Mouse (Mus musculus): ENCODE results near the gene Trp53i11. TPM values are rescaled to one million over a fixed set of nuclear protein-coding genes. Genes with fewer than 3 reads are reported as not detected.

The Trp53i11 gene
- total RNA-seq (2022) = 10 to 100 TPM; 78.5 to 91.8 (median 86.0) TPM

- peak; percentile 59 to 60 for DNase-seq (ENCODE audit: low spot score in 2 of 2)
Observed at GRCm38 (mm10) chr2:93187323-93187996, at the start of gene Trp53i11. Gene Trp53i11, plus strand, starts transcription at chr2:93187548.

DNA sequence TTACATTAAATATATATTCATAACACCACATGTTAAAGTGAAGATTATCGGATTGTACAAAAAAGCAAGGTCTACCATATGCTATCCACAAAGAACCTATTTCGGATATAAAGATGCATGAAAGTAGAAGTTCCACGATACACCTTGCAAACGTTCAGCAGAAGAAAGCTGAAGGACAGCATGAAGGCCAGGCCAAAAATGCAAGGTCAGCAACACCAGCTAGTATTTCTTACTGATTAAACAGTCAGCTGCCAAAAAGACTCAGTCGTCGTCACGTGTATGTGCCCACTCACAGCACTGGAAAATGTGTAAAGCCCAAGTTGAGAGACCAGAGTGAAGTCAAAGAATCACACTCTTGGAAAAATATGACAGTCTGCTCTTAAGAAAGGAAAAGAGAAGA lies 47.9 kb upstream of the Trp53i11 start:
- DNase-seq (ENCODE audit: low spot score in 2 of 2) = no peak

DNA sequence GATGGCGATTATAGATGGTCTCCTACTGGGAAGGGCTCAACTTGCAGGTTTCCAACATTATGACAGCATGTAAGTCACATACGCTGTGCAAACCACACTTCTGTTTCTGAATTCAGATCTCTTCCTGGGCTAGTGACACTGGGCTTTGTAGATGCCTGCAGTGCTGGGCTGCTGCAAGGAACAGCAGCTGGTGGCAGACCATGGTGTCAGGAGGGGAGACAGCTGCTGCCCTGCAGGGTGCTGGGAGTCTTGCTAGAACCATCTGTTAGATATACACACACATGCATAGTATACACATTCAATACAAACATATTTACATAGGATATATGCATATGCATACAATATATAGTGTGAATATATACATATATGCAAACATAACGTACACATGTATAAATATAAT lies 46.0 kb upstream of the Trp53i11 start:
- no peak for DNase-seq (ENCODE audit: low spot score in 2 of 2)

DNA sequence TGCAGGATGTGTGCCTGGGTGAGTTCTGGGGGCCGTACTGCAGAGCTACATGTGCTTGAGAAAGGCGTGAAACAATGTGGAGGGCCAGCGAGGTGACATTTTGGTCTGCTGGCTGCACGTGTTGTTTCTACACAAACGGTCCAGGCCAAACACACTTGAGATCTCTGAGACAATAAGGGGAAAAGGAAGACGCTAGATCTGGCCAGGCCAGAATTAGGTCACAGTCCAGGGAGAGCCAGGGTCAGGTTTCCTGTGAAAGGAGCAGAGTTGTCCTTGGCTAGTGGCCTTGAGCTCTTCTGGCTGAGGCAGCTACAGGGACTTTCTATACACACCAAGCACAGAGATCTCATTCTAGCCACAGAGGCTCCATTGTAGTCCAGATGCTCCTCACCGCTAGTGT lies 44.7 kb upstream of the Trp53i11 start:
- DNase-seq (ENCODE audit: low spot score in 2 of 2) = no peak

DNA sequence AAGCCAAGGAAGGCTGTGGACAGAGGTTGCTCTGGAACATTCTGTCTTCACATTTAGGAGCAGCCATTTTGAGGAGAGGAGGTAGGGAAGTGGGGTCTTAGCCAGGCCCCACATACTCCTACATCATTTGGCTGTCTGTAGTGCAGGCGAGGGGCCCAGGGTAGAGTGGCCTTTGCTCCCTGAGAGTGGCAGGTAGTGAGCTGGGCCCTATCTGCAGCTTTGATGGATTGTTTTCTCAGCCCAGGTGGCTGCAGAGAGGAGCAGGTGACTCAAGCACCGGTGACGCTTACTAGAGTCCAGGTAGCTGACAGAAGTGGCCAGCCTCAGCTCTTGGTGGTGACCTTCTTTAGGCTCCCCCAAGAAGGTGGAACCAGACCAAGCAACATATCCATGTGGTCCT lies 43.2 kb upstream of the Trp53i11 start:
- no peak for DNase-seq (ENCODE audit: low spot score in 2 of 2)

DNA sequence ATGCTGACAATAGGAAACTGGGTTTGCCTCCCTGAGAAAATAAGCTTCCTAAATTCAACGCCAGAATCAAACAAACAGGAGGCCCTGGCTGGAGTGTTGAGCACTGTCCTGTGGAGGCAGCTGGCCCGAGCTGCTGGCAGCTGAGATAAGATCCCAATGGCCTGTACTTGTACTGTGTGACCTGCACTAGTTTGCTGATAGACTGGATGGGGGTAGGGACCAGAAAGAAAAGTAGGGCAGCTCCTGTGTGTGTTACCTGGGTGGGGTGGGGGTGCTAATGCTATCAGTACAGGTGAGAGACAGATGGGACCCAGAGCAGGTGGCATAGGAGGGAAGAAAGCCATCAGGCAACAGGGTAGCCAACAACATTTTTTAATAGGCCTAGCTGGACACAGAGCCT lies 37.3 kb upstream of the Trp53i11 start:
- no peak for DNase-seq (ENCODE audit: low spot score in 2 of 2)

- no peak for DNase-seq (ENCODE audit: low spot score in 2 of 2)
Observed at GRCm38 (mm10) chr2:93150673-93151450, 36.5 kb upstream of the Trp53i11 start.

GRCm38 (mm10) chr2:93152191-93152601 lies 35.2 kb upstream of the Trp53i11 start:
- no peak for DNase-seq (ENCODE audit: low spot score in 2 of 2)

- no peak for DNase-seq (ENCODE audit: low spot score in 2 of 2)
Observed at GRCm38 (mm10) chr2:93152883-93153491, 34.4 kb upstream of the Trp53i11 start.

GRCm38 (mm10) chr2:93153833-93154232 lies 33.5 kb upstream of the Trp53i11 start:
- DNase-seq (ENCODE audit: low spot score in 2 of 2) = no peak

DNA sequence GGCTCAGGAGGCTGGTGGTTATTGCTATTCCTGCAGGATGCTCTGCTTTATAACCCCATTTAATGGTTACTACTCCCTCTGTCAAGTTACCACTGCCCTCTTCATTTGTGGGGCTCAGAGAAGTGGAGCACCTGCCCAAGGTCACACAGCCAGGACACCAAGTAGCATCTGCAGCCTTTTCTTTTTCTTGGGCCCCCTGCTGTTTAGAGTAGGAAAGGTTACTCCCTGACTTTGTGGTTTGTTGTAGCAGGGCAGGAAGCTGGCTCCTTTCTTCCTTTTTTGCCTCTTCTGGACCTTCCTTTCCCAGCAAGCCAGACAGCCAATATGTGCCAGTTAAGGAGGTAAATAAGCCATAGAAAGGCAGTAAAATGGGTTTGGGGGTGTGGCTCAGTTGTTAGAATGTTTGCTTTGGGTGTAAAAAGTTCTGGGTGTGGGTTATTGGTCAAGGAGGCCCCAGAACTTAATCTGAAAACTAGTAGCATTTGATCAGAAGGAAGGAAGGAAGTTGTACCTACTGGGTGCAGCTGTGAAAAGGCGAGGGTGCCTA lies 32.8 kb upstream of the Trp53i11 start:
- DNase-seq (ENCODE audit: low spot score in 2 of 2) = no peak

GRCm38 (mm10) chr2:93160467-93161035 lies 26.8 kb upstream of the Trp53i11 start:
- DNase-seq (ENCODE audit: low spot score in 2 of 2) = no peak

DNA sequence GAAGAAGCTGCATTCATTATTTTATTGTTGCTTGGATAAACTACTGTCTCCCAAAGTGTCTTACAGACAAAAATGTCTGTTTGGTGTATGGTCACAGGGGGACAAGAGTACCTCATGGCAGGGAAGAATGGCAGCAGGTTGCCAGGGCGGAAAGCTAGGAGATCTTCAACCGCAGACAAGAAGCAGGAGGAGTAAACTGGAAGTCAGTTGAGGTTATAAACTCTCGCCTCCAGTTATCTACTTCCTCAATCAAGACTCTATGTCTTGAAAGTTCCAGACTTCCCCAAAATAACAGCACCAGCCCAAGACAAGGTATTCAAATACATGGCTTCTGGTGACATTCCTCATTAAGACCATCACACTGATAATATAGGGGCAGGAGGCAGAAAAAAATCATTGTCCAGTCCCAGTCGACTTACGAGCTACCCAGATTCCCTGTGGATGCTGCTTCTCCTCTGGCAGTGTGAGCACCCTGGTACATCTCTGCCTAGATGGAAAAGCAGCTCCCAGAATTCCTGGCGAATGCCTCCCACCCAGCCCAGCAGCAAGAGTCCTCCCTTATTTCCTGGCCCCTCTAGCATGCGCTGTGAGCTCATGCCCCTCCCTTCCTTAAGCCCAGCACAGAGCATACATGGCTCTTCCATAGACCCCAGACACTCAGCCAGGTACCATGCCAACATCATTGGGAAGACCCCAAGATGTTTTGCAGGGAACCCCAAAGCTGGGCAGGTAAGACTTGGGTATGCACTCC lies 25.3 kb upstream of the Trp53i11 start:
- DNase-seq (ENCODE audit: low spot score in 2 of 2) = no peak

DNA sequence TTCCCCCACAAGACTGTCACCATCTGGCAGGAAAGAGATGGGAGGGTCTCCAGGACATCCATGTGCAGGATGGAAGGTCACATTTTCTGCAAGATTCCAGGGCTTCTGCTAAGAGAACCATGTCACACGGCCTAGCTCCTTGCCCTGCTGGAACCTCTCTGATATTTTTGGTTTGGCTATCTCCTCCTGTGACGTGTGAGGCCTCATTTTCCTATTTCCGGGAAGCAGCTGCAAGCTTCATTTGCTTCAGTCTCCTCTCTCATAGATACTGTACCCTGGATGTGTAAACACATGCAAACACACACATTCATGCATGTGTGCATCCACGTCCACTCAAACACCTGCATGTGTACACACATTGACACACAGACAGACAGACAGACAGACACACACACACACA lies 24.6 kb upstream of the Trp53i11 start:
- DNase-seq (ENCODE audit: low spot score in 2 of 2) = no peak

GRCm38 (mm10) chr2:93163317-93163716 lies 24.0 kb upstream of the Trp53i11 start:
- DNase-seq (ENCODE audit: low spot score in 2 of 2) = no peak

DNA sequence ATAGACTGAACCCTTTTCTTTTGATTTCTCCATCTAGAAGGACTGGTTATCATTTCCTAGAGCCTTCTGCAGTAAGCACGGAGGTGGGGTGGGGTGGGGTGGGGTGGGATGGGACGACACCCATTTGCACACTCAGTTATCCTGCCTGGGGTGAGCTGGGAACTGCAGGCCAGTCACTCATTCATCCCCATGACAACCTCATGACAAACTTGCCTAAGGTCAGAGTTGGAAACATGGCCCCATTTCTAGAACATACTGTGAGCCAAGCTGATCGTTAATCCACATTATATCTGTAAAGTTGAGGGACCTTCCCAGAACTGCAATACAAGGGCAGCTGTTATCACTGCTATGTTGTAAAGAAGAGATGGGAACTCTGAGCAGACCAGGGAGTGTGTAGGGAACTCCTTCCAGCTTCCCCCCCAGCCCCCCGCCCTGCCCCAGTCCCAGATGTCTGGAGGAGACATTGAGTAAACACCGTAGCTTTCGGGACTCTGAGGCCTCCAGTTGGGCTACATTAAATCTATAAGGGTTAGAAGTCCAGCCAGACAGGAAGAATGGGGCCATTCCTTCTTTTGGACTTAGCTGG lies 23.5 kb upstream of the Trp53i11 start:
- no peak for DNase-seq (ENCODE audit: low spot score in 2 of 2)

DNA sequence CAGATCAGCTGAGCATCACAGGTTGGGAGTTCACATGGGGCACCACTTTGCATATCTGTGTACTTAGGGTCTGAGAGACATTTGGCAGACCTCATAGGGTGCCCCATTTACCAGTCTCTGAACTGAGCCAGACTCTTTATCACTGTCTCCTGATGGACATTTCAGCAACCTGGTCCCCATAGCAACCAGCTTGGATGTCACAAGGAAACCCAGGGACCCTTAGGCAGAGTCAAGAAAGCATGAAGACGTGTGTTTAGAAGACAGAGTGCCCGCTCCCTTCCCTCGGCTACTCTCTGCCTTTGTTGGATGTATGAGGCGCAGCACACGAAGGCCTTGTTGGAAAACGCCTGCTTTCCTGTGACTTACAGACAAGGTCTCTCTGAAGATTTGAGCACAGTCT lies 21.1 kb upstream of the Trp53i11 start:
- DNase-seq (ENCODE audit: low spot score in 2 of 2) = no peak

DNA sequence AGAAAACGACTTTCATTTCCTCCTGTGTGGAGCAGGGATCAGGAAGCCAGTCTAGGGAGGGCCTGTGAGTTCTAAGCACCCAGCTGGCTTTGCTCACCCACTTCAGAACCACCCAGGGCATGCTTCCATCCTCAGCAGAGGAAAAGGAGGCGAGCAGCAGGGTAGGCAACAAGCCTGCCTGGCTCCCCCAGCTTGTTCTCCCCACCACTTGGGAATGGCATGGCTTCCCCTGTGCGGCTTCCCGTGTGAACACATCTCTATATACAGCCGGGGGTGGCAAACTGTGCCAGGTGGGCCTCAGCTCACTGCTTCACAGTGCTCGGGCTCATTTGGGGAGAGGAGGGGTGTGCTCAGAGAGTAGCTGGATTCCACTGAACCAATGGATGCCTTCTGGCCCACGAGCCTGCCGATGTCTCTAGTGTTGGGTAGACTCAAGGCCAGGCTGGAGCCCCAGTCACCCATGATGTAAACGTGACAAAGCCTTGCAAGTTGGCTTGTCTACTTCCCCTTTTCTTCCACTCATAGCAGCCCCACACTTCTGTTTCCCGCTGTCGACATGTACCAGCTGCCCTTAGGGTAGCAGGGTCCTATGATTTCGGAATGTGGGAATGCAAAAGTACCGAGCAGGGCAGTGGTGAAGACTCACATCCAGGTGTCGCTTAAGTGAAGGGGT lies 20.5 kb upstream of the Trp53i11 start:
- peak in 1 of 2 experiments; percentile 59 for DNase-seq (ENCODE audit: low spot score in 2 of 2)

DNA sequence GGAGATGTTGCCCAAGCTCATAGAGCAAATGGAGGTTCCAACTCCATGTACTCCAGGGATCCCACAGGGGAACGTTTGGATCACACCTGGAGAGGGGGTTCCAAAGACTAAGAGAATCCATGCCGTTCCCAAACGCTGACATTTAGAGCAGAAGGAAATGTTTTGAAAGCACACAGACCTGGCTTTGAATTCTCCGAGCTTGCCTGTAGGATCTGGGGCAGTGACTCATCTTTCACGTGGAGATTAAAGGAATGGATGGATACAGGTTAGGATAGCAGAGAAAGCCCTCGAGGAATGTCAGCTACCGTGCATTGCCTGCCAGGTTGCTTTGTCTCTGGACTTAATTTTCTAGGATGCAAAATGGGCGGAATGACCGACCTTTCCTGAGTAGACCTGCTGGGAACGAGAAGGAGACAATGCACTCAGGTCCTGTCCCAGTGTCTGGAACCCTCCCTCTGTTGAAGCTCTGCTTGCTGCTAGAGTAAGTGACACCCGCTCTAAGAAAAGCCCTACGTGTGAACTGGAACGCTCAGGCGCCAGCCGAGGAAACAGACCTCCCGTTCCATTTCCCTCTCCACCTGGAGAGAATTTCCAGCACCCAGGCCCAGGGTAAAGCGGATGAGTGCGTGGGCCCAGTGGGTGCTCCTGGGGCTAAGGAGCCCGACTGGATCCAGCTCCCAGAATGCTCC lies 17.0 kb upstream of the Trp53i11 start:
- DNase-seq (ENCODE audit: low spot score in 2 of 2) = peak in 1 of 2 experiments; percentile 56

- no peak for DNase-seq (ENCODE audit: low spot score in 2 of 2)
Observed at GRCm38 (mm10) chr2:93170845-93171200, 16.5 kb upstream of the Trp53i11 start.

Data from left cerebral cortex, adult 8-10 months (tissue).